In genomic region chr5:92381550-92382348, GRCm38 (mm10) we compare ENCODE assay signal across 9 mouse cellular contexts. TPM values are rescaled to one million over a fixed set of nuclear protein-coding genes. Genes with fewer than 3 reads are reported as not detected.
DNase-seq lines count a peak whose midpoint lies in the region; ATAC-seq and TF ChIP-seq lines count a peak whose summit lies in the region.
"Had no signal": no experiment of that assay in that cellular context is flagged by ENCODE, and none has a peak within 500 bp of the region (broad histone marks: within the 10 kb centered on the region; RNA-seq: fewer than 3 reads in every experiment).

No protein-coding gene starts in this region.

- intact Hi-C loops in left cerebral cortex, postnatal 4 days (cut with DNase I): loop anchor here (2.0 kb wide), 1 partner anchor 71 kb away; the partner anchor contains the start of gene Sdad1

- no peaks in the 10 kb centered on the region for H3K36me3 ChIP-seq in heart, embryonic 12.5 days
- H3K36me3 ChIP-seq in midbrain, embryonic 15.5 days (replicated peaks): no peaks in the 10 kb centered on the region

- H3K4me2 ChIP-seq in heart, embryonic 12.5 days: no peak overlapping the region
- no peak overlapping the region for H3K4me2 ChIP-seq in midbrain, embryonic 15.5 days

- TF ChIP-seq CTCF in cortical plate, adult 2 months (IDR thresholded peaks at IDR 0.05; ENCODE audit: extremely low read depth, insufficient read depth, low read length): peak; percentile 75

- H3K4me3 ChIP-seq in heart, embryonic 12.5 days: no peak overlapping the region
- no peak overlapping the region for H3K4me3 ChIP-seq in cortical plate, adult 2 months (ENCODE audit: insufficient read depth, low read length)
- no peak overlapping the region for H3K4me3 ChIP-seq in midbrain, embryonic 15.5 days

- no peaks in the 10 kb centered on the region for H3K9me3 ChIP-seq in heart, embryonic 12.5 days (replicated peaks)
- H3K9me3 ChIP-seq in midbrain, embryonic 15.5 days: no peaks in the 10 kb centered on the region

- H3K4me1 ChIP-seq in heart, embryonic 12.5 days (replicated peaks): peaks cover 17% of the 10 kb centered on the region
- H3K4me1 ChIP-seq in cortical plate, adult 2 months (ENCODE audit: control insufficient read depth, insufficient read depth, low read length): no peaks in the 10 kb centered on the region
- H3K4me1 ChIP-seq in midbrain, embryonic 15.5 days: peaks cover 4% of the 10 kb centered on the region

- no peak overlapping the region for H3K9ac ChIP-seq in heart, embryonic 12.5 days
- H3K9ac ChIP-seq in midbrain, embryonic 15.5 days: no peak overlapping the region

- no peak overlapping the region for H3K27ac ChIP-seq in heart, embryonic 12.5 days (ENCODE audit: poor library complexity, severe bottlenecking)
- H3K27ac ChIP-seq in cortical plate, adult 2 months (ENCODE audit: insufficient read depth, low read length): no peak overlapping the region
- no peak overlapping the region for H3K27ac ChIP-seq in midbrain, embryonic 15.5 days

- ATAC-seq in heart, embryonic 12.5 days (ENCODE audit: insufficient number of reproducible peaks, low FRiP score): no peak
- peak; percentile 87 for ATAC-seq in midbrain, embryonic 15.5 days (replicated peaks)

- WGBS in heart, embryonic 12.5 days: 28% methylated on average over 12 of the region's 12 CpGs
- 36% methylated on average over 12 of the region's 12 CpGs for WGBS in midbrain, embryonic 15.5 days

- TF ChIP-seq POLR2A in cortical plate, adult 2 months (IDR thresholded peaks at IDR 0.05; ENCODE audit: extremely low read depth, insufficient read depth, low read length): no peak

- peak; percentile 83 to 91 for DNase-seq in heart, adult 18-20 months
- peak; percentile 80 for DNase-seq in gastrocnemius, postnatal 10 days
- DNase-seq in kidney, adult 11 months: peak; percentile 59
- DNase-seq in left cerebral cortex, postnatal 4 days: peak; percentile 80
- DNase-seq in spleen, postnatal 10 days (ENCODE audit: low spot score in 2 of 2): peak; percentile 47 to 80

- no peaks in the 10 kb centered on the region for H3K27me3 ChIP-seq in heart, embryonic 12.5 days (replicated peaks)
- no peaks in the 10 kb centered on the region for H3K27me3 ChIP-seq in midbrain, embryonic 15.5 days (replicated peaks)

RNA-seq across cellular contexts. Expression of gene Cxcl10, which starts 33.1 kb away (rescaled TPM):
- under 1 TPM in 1 of 2 experiments, not detected in 1; 0.25 TPM for total RNA-seq in heart, adult 18-20 months (2021)
- 0.30 and 0.52 TPM in 2 replicates for polyA plus RNA-seq in heart, embryonic 12.5 days (2016; fragmentation: Nextera tagmentation; extraction: Ambion mirVana)
- 0.40 and 1.1 TPM in 2 replicates for polyA plus RNA-seq in cortical plate, adult 2 months (2012; rRNA removed)
- total RNA-seq in gastrocnemius, postnatal 10 days (2021): under 1 TPM in 1 of 2 experiments, not detected in 1; 0.43 TPM
- not detected for total RNA-seq in left cerebral cortex, postnatal 4 days (2021)
- polyA plus RNA-seq in midbrain, embryonic 15.5 days (2015; fragmentation: Nextera tagmentation; extraction: Ambion mirVana): 0.21 and 0.42 TPM in 2 replicates
- polyA plus RNA-seq: testis, adult 2 months had no signal

RNA-seq across cellular contexts. Expression of gene Art3, which starts 50.1 kb away (rescaled TPM):
- total RNA-seq in heart, adult 18-20 months (2021): 100 to 1,000 TPM; 595 to 602 TPM
- polyA plus RNA-seq in heart, embryonic 12.5 days (2016; fragmentation: Nextera tagmentation; extraction: Ambion mirVana): 37.5 and 41.5 TPM in 2 replicates
- 13.8 and 15.2 TPM in 2 replicates for polyA plus RNA-seq in cortical plate, adult 2 months (2012; rRNA removed)
- 100 to 1,000 TPM; 327 to 371 TPM for total RNA-seq in gastrocnemius, postnatal 10 days (2021)
- total RNA-seq in left cerebral cortex, postnatal 4 days (2021): 1 to 10 TPM; 4.1 to 5.6 TPM
- 4.5 and 5.5 TPM in 2 replicates for polyA plus RNA-seq in midbrain, embryonic 15.5 days (2015; fragmentation: Nextera tagmentation; extraction: Ambion mirVana)

RNA-seq across cellular contexts. Expression of gene Nup54, which starts 53.3 kb away (rescaled TPM):
- 10 to 100 TPM; 19.1 to 21.9 TPM for total RNA-seq in heart, adult 18-20 months (2021)
- polyA plus RNA-seq in heart, embryonic 12.5 days (2016; fragmentation: Nextera tagmentation; extraction: Ambion mirVana): 42.6 and 44.6 TPM in 2 replicates
- polyA plus RNA-seq in cortical plate, adult 2 months (2012; rRNA removed): 22.4 and 26.0 TPM in 2 replicates
- total RNA-seq in gastrocnemius, postnatal 10 days (2021): 10 to 100 TPM; 12.0 to 16.2 TPM
- total RNA-seq in left cerebral cortex, postnatal 4 days (2021): 10 to 100 TPM; 50.7 to 60.8 TPM
- 50.5 and 56.4 TPM in 2 replicates for polyA plus RNA-seq in midbrain, embryonic 15.5 days (2015; fragmentation: Nextera tagmentation; extraction: Ambion mirVana)

RNA-seq across cellular contexts. Expression of gene Cxcl9, which starts 53.9 kb away (rescaled TPM):
- total RNA-seq in heart, adult 18-20 months (2021): 10 to 100 TPM in 1 of 2 experiments, 1 to 10 TPM in 1; 2.1 to 10.8 TPM
- polyA plus RNA-seq in heart, embryonic 12.5 days (2016; fragmentation: Nextera tagmentation; extraction: Ambion mirVana): not detected in 2 replicates
- polyA plus RNA-seq in cortical plate, adult 2 months (2012; rRNA removed): not detected in 2 replicates
- 1 to 10 TPM; 3.7 to 5.3 TPM for total RNA-seq in gastrocnemius, postnatal 10 days (2021)
- not detected for total RNA-seq in left cerebral cortex, postnatal 4 days (2021)
- polyA plus RNA-seq in midbrain, embryonic 15.5 days (2015; fragmentation: Nextera tagmentation; extraction: Ambion mirVana): not detected in 2 replicates

Comparison
In these comparisons a context has a peak if more than half of its experiments do, and no peak if none do; other contexts are left out.
1. RNA of gene Art3, which starts 50.1 kb away (total RNA-seq): 595 to 602 TPM in heart, adult 18-20 months and 327 to 371 TPM in gastrocnemius, postnatal 10 days; 4.1 to 5.6 TPM in left cerebral cortex, postnatal 4 days; every median in the first group is over 10 times any median in the second.
2. Peak in every context shown above with its lines, with median percentiles within 50 percentile points of each other: DNase-seq.